Mouse (Mus musculus) thymus, adult 2 months (tissue): Measurements from ENCODE around the gene Ppp1r12a. TPM values are rescaled to one million over a fixed set of nuclear protein-coding genes. Genes with fewer than 3 reads are reported as not detected.

ENCODE experiments used
- DNase-seq: peaks from one replicate; pipeline ENCODE4 v3.0.0; 2021
- H3K27ac ChIP-seq: fragments of 200-500 bp; 2 replicates; pipeline ENCODE4 v1.5.1; 2012; ENCODE audit warnings: low read length, control low read depth; ENCODE audit not compliant: control insufficient read depth, insufficient read depth
- H3K27me3 ChIP-seq: fragments of 200-500 bp; 2 replicates; pipeline ENCODE4 v1.6.1; 2012; ENCODE audit warnings: mild to moderate bottlenecking, low read length, moderate library complexity, mixed read lengths; ENCODE audit not compliant: control insufficient read depth, insufficient read depth
- H3K36me3 ChIP-seq: fragments of 200-500 bp; 2 replicates; pipeline ENCODE4 v1.6.1; 2012; ENCODE audit warnings: mild to moderate bottlenecking, low read length, moderate library complexity; ENCODE audit not compliant: control insufficient read depth, insufficient read depth
- H3K4me1 ChIP-seq: fragments of 200-500 bp; replicated peaks from 2 replicates; pipeline ENCODE4 v1.6.1; 2012; ENCODE audit warnings: low read length; ENCODE audit not compliant: control insufficient read depth, insufficient read depth
- H3K4me3 ChIP-seq: fragments of 200-500 bp; 2 replicates; pipeline ENCODE4 v1.5.1; 2012; ENCODE audit warnings: mild to moderate bottlenecking, low read length, control low read depth, moderate library complexity; ENCODE audit not compliant: control insufficient read depth, insufficient read depth
- CTCF ChIP-seq: fragments of 200-500 bp; IDR thresholded peaks from 2 replicates; pipeline ENCODE4 v1.5.1; 2012; ENCODE audit warnings: mild to moderate bottlenecking, control low read depth, low read length, moderate library complexity, borderline replicate concordance; ENCODE audit not compliant: control insufficient read depth, poor library complexity, insufficient read depth; ENCODE audit errors: extremely low read depth
- POLR2A ChIP-seq: fragments of 200-500 bp; IDR thresholded peaks from 2 replicates; pipeline ENCODE4 v1.6.1; 2012; ENCODE audit warnings: mild to moderate bottlenecking, low read length, control low read depth, moderate library complexity; ENCODE audit not compliant: control insufficient read depth, poor library complexity, insufficient read depth; ENCODE audit errors: extremely low read depth
- WGBS: fragments of 180-500 bp; shearing (Covaris S2); methylation state at CpG from one replicate; pipeline ENCODE4 v1.1.7; 2018; 5-methylcytosine and 5-hydroxymethylcytosine counted together
- polyA plus RNA-seq: library from polyadenylated mRNA; depleted of rRNA; stranded (reverse); fragments of >200 nt; gene quantifications from 2 replicates; pipeline ENCODE4 v1.2.3, GENCODE M21; 2012

The Ppp1r12a gene
- polyA plus RNA-seq, 1 experiment, result 29.2 TPM

DNA sequence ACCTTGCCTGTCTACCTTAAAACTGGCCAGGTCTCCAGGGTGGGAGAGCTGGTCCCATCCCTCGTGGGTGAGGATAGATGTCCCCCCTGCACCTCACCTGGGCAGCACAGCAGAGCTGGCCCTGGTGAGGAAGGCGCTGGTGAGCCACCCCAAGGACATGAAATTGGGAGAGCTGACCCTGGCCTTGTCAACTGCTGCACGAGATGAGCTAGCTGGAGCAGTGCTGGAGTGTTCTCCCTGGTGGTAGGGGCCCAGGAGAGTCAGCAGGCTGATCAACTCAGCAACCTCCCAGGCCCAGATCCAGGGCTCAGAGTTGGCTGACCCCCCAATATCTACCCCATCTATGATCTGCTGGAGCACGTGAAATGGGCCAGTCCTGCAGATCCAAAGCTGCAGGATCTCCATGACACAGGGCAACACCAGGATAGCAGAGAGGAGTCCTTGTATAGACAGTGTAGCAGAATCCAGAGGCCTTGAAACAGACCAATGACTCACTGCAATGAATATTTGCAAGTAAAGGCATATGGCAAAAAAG lies 17.9 kb upstream of the Ppp1r12a start:
- TF ChIP-seq CTCF, result no peak
- TF ChIP-seq POLR2A, result no peak
- WGBS, result 96% methylated on average over 4 of the region's 4 CpGs
- no peaks in the 10 kb centered on the region for H3K27me3 ChIP-seq
- no peak overlapping the region for H3K27ac ChIP-seq
- H3K4me1 ChIP-seq, result no peaks in the 10 kb centered on the region
- H3K4me3 ChIP-seq, result no peak overlapping the region
- H3K36me3 ChIP-seq, result no peaks in the 10 kb centered on the region
- DNase-seq, result no peak

DNA sequence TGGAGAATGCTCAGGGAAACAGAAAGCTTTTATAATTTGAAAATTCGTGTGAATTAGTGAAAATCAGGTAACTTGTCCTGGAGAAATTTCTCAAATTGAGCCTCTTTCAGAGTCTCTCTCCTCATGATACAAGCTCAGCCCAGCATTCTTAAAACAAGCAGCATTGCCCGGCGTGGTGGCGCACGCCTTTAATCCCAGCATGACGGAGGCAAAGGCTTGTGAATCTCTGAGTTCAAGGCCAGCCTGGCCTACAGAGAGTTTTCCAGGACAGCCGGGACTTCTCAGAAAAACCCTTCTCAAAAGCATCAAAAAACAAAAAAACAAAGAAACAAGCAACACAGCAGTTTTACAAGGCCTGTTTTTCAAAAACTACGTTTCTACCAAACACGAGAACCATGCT lies 16.3 kb upstream of the Ppp1r12a start:
- Histone ChIP-seq H3K4me3 (no peak overlapping the region), H3K36me3 (no peaks in the 10 kb centered on the region), H3K27ac (no peak overlapping the region), H3K27me3 (no peaks in the 10 kb centered on the region), H3K4me1 (no peaks in the 10 kb centered on the region)
- no peak for TF ChIP-seq POLR2A
- TF ChIP-seq CTCF, result no peak
- no peak for DNase-seq
- WGBS, result 97% methylated on average over 9 of the region's 9 CpGs

DNA sequence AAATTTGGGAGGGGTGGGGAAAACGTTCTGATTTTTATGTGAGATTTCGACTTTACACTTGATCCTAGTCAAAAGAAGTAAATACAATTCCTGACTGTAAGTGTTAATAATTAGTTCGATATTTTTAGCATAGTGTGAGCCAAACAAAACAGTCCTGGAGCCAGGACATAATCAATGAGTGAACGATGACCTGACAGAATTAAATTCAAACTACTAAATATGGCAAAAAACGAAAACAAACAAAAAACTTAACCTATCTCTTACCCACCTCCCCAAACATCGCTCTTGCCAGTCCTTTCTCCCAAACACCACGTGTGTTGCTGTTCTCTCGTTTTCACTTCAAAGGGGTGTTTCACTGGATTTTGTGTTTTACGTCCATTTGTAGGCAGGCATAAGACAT lies 15.0 kb upstream of the Ppp1r12a start:
- H3K27ac ChIP-seq, result no peak overlapping the region
- H3K27me3 ChIP-seq, result no peaks in the 10 kb centered on the region
- no peak overlapping the region for H3K4me3 ChIP-seq
- no peak for TF ChIP-seq POLR2A
- no peak for TF ChIP-seq CTCF
- no peaks in the 10 kb centered on the region for H3K4me1 ChIP-seq
- no peak for DNase-seq
- no peaks in the 10 kb centered on the region for H3K36me3 ChIP-seq
- WGBS, result 92% methylated on average over 9 of the region's 9 CpGs

GRCm38 (mm10) chr10:108153301-108153700 lies 8.7 kb upstream of the Ppp1r12a start:
- TF ChIP-seq POLR2A, result no peak
- TF ChIP-seq CTCF, result no peak
- Histone ChIP-seq H3K4me1 (no peaks in the 10 kb centered on the region), H3K27ac (no peak overlapping the region), H3K27me3 (no peaks in the 10 kb centered on the region), H3K4me3 (no peak overlapping the region), H3K36me3 (no peaks in the 10 kb centered on the region)
- 75% methylated on average over 3 of the region's 3 CpGs for WGBS
- DNase-seq, result no peak

- Histone ChIP-seq H3K4me3 (no peak overlapping the region), H3K4me1 (no peaks in the 10 kb centered on the region), H3K36me3 (no peaks in the 10 kb centered on the region), H3K27me3 (no peaks in the 10 kb centered on the region), H3K27ac (no peak overlapping the region)
- WGBS, result 81% methylated on average over 21 of the region's 21 CpGs
- TF ChIP-seq POLR2A (no peak), CTCF (no peak)
- no peak for DNase-seq
These were observed 6.8 kb upstream of the Ppp1r12a start for GRCm38 (mm10) chr10:108155042-108155686.

- H3K4me1 ChIP-seq, result no peaks in the 10 kb centered on the region
- 25% methylated on average over 7 of the region's 7 CpGs for WGBS
- no peaks in the 10 kb centered on the region for H3K36me3 ChIP-seq
- H3K27me3 ChIP-seq, result no peaks in the 10 kb centered on the region
- H3K4me3 ChIP-seq, result no peak overlapping the region
- no peak for DNase-seq
- no peak overlapping the region for H3K27ac ChIP-seq
- no peak for TF ChIP-seq CTCF
These were observed 6.3 kb upstream of the Ppp1r12a start for GRCm38 (mm10) chr10:108155687-108156067.

DNA sequence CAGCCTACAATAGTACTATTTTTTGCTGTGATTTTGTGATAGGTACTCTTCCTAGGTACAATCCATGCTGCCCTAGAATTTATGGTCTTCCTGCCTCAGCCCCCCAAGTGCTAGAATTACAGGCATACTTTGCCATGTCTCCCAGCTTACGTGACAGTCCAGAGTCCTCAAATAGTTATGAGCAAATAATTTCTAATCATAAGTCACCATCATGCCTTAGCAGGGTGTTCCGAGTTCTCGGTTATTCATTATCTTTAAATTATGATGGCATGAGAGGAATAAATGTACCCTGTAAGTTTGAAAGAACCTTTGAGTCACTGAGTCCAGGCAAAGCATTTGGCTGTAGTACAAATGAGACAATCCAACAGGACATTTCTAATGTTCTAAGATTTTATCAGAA lies 5.9 kb upstream of the Ppp1r12a start:
- no peak for DNase-seq
- TF ChIP-seq CTCF (no peak), POLR2A (no peak)
- Histone ChIP-seq H3K4me1 (no peaks in the 10 kb centered on the region), H3K27ac (no peak overlapping the region), H3K36me3 (no peaks in the 10 kb centered on the region), H3K27me3 (no peaks in the 10 kb centered on the region), H3K4me3 (no peak overlapping the region)
- WGBS, result 97% methylated on average over 3 of the region's 3 CpGs
